Mouse (Mus musculus) thymus, adult 18-20 months (tissue): ENCODE data around the gene Tmcc1.

Source experiments
- DNase-seq, 2 experiments: peaks; one replicate each; pipeline ENCODE4 v3.0.0; 2022; ENCODE audit warnings: mixed read lengths in 2 of 2

Tmcc1 gene

GRCm38 (mm10) chr6:116010541-116010940, 182.7 kb downstream of the Tmcc1 start:
- DNase-seq, result peak in 1 of 2 experiments; percentile 41

DNA sequence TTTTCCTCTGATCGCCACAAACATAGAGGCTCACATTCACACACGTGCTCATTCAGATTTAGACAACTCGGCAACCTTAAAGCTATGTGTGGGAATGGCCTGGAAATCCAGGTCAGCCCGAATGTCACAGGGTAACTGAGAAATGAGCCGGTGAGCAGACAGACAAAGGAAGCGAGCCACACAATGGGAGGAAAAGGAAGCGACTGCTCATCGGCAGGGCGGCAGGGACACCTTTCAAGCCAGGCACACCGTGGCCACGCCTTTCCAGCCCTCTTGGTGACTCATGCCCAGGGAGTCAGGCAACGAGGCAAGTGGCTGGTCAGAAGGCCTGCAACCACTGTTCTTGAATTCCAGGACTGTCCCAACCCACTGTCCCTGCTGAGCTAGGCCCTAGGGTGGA, 183.9 kb downstream of the Tmcc1 start:
- no peak for DNase-seq

GRCm38 (mm10) chr6:116007561-116008173, 185.6 kb downstream of the Tmcc1 start:
- DNase-seq, result peak in 1 of 2 experiments; percentile 49

- no peak for DNase-seq
Observed at GRCm38 (mm10) chr6:116006731-116007130, 186.6 kb downstream of the Tmcc1 start.

DNA sequence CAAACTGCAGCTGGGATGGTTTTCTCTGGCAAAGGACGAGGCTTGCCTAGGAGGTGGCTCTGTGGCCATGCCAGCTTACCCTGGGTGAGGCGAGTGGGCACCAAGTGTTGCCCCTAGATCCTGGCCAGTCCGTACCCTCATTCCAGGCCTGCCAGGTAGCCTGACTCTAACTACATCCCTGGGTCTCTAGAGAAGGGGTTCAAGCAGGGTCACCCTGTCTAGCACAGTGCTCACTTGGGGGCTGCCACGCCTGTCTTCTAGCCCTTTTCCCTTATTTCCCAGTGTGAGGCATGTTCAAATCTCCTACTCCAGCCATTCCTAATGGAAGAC, 187.4 kb downstream of the Tmcc1 start:
- no peak for DNase-seq

GRCm38 (mm10) chr6:116005275-116005958, 187.9 kb downstream of the Tmcc1 start:
- no peak for DNase-seq

DNA sequence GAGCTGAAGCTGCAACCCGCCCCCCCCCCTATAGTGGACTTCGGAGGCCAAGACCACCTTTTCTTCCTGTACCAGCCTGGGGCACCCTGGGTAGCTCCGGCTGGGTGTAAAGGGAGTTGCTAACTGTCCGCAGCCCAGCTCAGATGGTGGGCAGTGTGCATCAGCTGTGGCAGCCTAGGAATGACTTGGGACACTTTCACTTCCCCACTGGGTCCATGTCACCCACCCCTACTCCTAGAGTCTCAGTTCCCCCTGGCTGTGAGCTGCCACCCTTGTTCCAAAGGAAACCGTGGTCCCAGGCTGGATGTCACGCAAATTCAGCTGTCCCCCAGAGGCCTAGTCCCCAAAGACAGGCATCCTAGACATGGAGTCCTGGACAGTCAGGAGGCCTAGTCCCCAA, 188.6 kb downstream of the Tmcc1 start:
- no peak for DNase-seq

- no peak for DNase-seq
Observed at GRCm38 (mm10) chr6:116004069-116004468, 189.2 kb downstream of the Tmcc1 start.

- no peak for DNase-seq
Observed at GRCm38 (mm10) chr6:116003516-116003915, 189.8 kb downstream of the Tmcc1 start.

- no peak for DNase-seq
Observed at GRCm38 (mm10) chr6:116002311-116003104, 190.8 kb downstream of the Tmcc1 start.

GRCm38 (mm10) chr6:116000851-116001250, 192.4 kb downstream of the Tmcc1 start:
- DNase-seq, result no peak

GRCm38 (mm10) chr6:115999227-115999626, 194.1 kb downstream of the Tmcc1 start:
- no peak for DNase-seq

- DNase-seq, result no peak
Observed at GRCm38 (mm10) chr6:115998758-115999157, 194.5 kb downstream of the Tmcc1 start.

GRCm38 (mm10) chr6:115997726-115998311, 195.5 kb downstream of the Tmcc1 start:
- no peak for DNase-seq

GRCm38 (mm10) chr6:115996171-115996851, 197.0 kb downstream of the Tmcc1 start:
- DNase-seq, result peak in 1 of 2 experiments; percentile 79

- DNase-seq, result peak in 1 of 2 experiments; percentile 37
Observed at GRCm38 (mm10) chr6:115995531-115995941, 197.8 kb downstream of the Tmcc1 start.

DNA sequence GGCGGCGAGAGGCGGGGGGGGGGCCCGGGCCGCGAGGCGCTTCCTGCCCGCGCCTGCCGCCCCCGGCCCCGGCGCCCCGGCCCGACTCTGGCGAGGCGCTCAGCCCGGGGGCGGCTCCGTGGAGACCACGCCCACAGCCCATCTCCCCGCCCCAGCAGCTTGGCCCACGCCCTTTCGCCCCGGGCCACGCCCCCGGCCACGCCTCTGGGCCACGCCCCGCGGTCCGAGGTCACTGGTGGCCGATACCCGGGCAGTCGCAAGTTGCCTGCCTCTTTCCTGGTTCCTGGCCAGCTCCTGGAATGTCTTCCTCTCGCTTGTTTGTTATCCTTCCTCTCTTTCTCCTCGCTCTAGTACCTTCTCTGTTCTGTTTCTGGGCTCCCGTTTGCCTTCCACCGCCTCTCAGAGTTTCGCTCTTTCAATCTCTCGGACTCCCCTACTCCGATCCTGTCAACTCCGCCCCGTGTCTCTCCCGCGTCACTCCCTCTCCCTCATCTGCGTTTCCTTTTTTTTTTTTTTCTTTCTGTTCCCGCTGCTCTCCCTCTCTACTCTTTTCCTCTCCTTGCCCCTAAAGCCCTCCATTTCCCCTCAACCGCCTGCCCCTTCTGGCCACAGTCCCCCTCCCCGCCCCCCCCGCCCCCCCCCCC, 198.3 kb downstream of the Tmcc1 start, which contains the start of gene Plxnd1:
Gene Plxnd1, minus strand, starts transcription at position 129 of the 644 bp plus-strand sequence.
- DNase-seq, result peak; percentile 85 to 89

DNA sequence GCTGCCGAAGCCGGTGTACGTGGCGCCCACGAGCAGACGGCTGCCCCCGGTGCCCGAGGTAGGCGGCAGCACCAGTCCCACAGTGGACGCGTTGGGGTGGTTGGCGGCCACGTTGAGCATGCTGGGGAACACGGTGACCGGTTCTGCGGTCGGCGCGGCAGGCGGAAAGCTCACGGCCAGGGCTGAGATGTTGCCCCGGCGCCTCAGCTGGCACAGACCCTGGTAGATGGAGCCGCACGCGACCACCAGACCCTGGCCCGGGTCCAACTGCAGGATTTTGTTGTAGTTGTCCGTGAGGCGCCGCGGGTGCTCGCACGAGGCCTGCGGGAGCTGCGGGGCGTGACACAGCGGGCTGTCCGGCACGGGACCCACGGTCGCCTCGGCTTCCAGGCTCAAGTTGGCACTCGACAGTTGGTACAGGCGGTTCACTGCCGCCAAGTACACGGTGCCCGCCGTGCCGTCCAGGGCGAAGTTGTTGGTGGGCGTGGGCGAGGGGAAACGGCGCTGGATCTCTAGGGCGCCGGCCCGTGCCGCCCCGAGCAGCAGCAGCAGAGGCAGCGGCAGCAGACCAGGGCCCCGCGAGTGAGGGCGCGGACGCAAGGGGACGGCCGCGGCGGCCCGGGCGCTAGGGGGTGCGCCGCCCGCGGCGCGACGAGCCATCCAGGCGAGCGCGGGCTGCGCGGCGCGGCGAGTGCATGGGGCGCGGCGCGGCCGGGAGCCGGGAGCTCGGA, 199.0 kb downstream of the Tmcc1 start:
- DNase-seq, result peak in 1 of 2 experiments; percentile 59

DNA sequence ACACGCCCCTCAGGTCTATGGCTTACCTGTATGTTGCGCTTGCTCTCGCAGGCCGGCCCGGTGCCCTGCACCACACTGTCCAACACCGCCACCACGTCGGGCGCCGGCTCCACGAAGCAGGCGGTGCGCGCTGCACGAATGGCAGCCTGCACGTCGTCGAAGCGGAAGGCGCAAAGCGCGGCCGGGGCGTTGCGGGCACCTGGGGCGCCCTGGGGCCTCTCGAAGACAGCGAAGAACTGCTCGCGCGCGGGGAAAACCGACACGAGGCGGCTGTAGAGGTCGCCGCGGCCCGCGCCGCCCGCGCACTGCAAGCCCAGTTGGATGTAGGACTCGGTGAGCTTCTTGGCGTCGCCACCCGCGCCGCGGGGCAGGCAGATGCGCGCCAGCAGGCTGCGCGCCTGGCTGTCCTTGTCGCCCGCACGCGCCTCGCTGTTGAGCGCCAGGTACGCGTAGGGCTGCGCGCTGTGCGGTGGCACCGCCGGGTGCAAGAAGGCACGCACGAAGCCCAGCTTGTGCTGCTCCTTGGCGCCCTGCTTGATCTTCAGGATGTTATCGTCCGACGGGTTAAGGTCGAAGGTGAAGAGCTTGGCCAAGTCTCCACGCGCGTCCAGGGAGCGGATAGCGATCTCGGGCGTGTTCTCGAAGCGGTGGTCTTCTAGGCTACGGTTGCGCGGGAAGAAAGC, 199.7 kb downstream of the Tmcc1 start:
- DNase-seq, result peak in 1 of 2 experiments; percentile 35

GRCm38 (mm10) chr6:115992981-115993380, 200.3 kb downstream of the Tmcc1 start:
- peak in 1 of 2 experiments; percentile 35 for DNase-seq
